Mouse (Mus musculus): ENCODE measurements around the gene Col23a1.

Col23a1 gene

GRCm38 (mm10) chr11:51470383-51471144 is 180.8 kb downstream of the Col23a1 start:
- intact Hi-C loops (cut with DNase I): no loop called here

- intact Hi-C loops (cut with DNase I): no loop called here
These were observed 184.0 kb downstream of the Col23a1 start for GRCm38 (mm10) chr11:51473686-51474085.

GRCm38 (mm10) chr11:51476543-51476942 is 186.8 kb downstream of the Col23a1 start:
- intact Hi-C loops (cut with DNase I): no loop called here

GRCm38 (mm10) chr11:51477571-51477970 is 187.9 kb downstream of the Col23a1 start:
- intact Hi-C loops (cut with DNase I): no loop called here

- intact Hi-C loops (cut with DNase I): no loop called here
These were observed 192.5 kb downstream of the Col23a1 start for GRCm38 (mm10) chr11:51482251-51482650.

GRCm38 (mm10) chr11:51485051-51485521 is 195.4 kb downstream of the Col23a1 start:
- intact Hi-C loops (cut with DNase I): no loop called here

- intact Hi-C loops (cut with DNase I): no loop called here
These were observed 196.2 kb downstream of the Col23a1 start for GRCm38 (mm10) chr11:51485775-51486464.

GRCm38 (mm10) chr11:51488813-51489212 is 199.1 kb downstream of the Col23a1 start:
- intact Hi-C loops (cut with DNase I): no loop called here

GRCm38 (mm10) chr11:51493421-51493820 is 203.7 kb downstream of the Col23a1 start:
- intact Hi-C loops (cut with DNase I): no loop called here

- intact Hi-C loops (cut with DNase I): no loop called here
These were observed 204.5 kb downstream of the Col23a1 start for GRCm38 (mm10) chr11:51494178-51494577.

GRCm38 (mm10) chr11:51499776-51500175 is 210.1 kb downstream of the Col23a1 start:
- intact Hi-C loops (cut with DNase I): no loop called here

GRCm38 (mm10) chr11:51502431-51502851 is 212.7 kb downstream of the Col23a1 start:
- intact Hi-C loops (cut with DNase I): no loop called here

- intact Hi-C loops (cut with DNase I): no loop called here
These were observed 215.2 kb downstream of the Col23a1 start for GRCm38 (mm10) chr11:51504946-51505345.

- intact Hi-C loops (cut with DNase I): no loop called here
These were observed 218.3 kb downstream of the Col23a1 start for GRCm38 (mm10) chr11:51508053-51508452.

- intact Hi-C loops (cut with DNase I): no loop called here
These were observed 219.5 kb downstream of the Col23a1 start for GRCm38 (mm10) chr11:51509211-51509610.

GRCm38 (mm10) chr11:51513019-51513418 is 223.3 kb downstream of the Col23a1 start:
- intact Hi-C loops (cut with DNase I): no loop called here

GRCm38 (mm10) chr11:51515346-51515745 is 225.6 kb downstream of the Col23a1 start:
- intact Hi-C loops (cut with DNase I): no loop called here

GRCm38 (mm10) chr11:51518100-51518499 is 228.4 kb downstream of the Col23a1 start:
- intact Hi-C loops (cut with DNase I): no loop called here

GRCm38 (mm10) chr11:51518585-51518984 is 228.9 kb downstream of the Col23a1 start:
- intact Hi-C loops (cut with DNase I): no loop called here

GRCm38 (mm10) chr11:51521440-51521839 is 231.7 kb downstream of the Col23a1 start:
- intact Hi-C loops (cut with DNase I): no loop called here

GRCm38 (mm10) chr11:51523215-51523614 is 233.5 kb downstream of the Col23a1 start:
- intact Hi-C loops (cut with DNase I): no loop called here

- intact Hi-C loops (cut with DNase I): no loop called here
These were observed 233.9 kb downstream of the Col23a1 start for GRCm38 (mm10) chr11:51523625-51524024.
